Comparison of ENCODE assay signal across 13 mouse cellular contexts in the genomic region with DNA sequence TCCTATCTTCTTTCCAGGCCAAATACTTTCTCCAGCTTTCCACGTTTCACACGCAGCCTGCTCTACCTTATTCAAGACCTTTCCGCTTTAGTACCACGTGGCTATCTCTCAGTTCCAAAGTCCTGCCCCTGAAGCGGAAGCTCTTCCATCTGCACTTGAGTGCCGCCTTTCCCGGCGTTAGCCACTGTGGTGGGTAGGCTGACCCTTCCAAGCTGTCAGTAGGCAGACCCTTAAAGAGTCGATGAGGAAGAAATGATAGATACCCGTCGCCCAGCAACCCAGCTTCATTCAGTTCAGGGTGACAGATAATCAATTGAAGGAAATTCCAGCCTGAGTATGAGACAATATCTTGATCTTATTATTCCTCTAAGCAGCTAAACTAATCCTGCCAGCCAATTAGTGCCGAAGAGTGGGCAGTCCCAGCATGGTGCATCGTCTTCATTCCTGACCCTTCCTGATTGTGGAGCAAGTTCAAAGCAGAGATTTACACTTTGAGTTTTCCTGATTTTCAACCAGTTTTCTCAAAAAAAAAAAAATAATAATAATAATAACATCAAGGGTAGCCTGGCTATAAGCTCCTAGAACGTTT.
DNase-seq lines count a peak whose midpoint lies in the region; ATAC-seq and TF ChIP-seq lines count a peak whose summit lies in the region.
"Had no signal": no experiment of that assay in that cellular context is flagged by ENCODE, and none has a peak within 500 bp of the region (broad histone marks: within the 10 kb centered on the region; RNA-seq: fewer than 3 reads in every experiment).

No protein-coding gene starts in this region.

- no peak for TF ChIP-seq CTCF in forebrain, postnatal 0 days (IDR thresholded peaks at IDR 0.05; ENCODE audit: low read depth)

- H3K4me2 ChIP-seq in heart, embryonic 12.5 days: peak overlapping the region; percentile 19; the same call in 1 of the 2 replicates
- peak overlapping the region; percentile 44 for H3K4me2 ChIP-seq in forebrain, postnatal 0 days (ENCODE audit: low read depth)
- H3K4me2 ChIP-seq: embryonic facial prominence, embryonic 12.5 days had no signal

- 59% methylated on average over 14 of the region's 14 CpGs for WGBS in heart, embryonic 12.5 days
- WGBS in forebrain, postnatal 0 days: 9% methylated on average over 14 of the region's 14 CpGs
- WGBS in midbrain, embryonic 10.5 days: 37% methylated on average over 14 of the region's 14 CpGs

- no peak overlapping the region for H3K4me3 ChIP-seq in heart, embryonic 12.5 days
- H3K4me3 ChIP-seq in forebrain, postnatal 0 days (ENCODE audit: low read depth, low read length): peak overlapping the region; percentile 18
- 0 out of 2 replicates have a peak overlapping the region, but pooled peaks have one; percentile 16 for H3K4me3 ChIP-seq in midbrain, embryonic 10.5 days
- H3K4me3 ChIP-seq: embryonic facial prominence, embryonic 12.5 days had no signal

- no peak overlapping the region for H3K9ac ChIP-seq in heart, embryonic 12.5 days
- 0 out of 2 replicates have a peak overlapping the region, but pooled peaks have one; percentile 6 for H3K9ac ChIP-seq in forebrain, postnatal 0 days
- H3K9ac ChIP-seq: embryonic facial prominence, embryonic 12.5 days had no signal

- no peak for ATAC-seq in heart, embryonic 12.5 days (ENCODE audit: insufficient number of reproducible peaks, low FRiP score)
- ATAC-seq in forebrain, postnatal 0 days: peak; percentile 53

- no peaks in the 10 kb centered on the region for H3K36me3 ChIP-seq in heart, embryonic 12.5 days
- H3K36me3 ChIP-seq in forebrain, postnatal 0 days (ENCODE audit: insufficient read depth): no peaks in the 10 kb centered on the region
- H3K36me3 ChIP-seq in midbrain, embryonic 10.5 days: no peaks in the 10 kb centered on the region
- H3K36me3 ChIP-seq: embryonic facial prominence, embryonic 12.5 days; G1E had no signal

- intact Hi-C loops in heart, postnatal 14 days (cut with DNase I): no loop called here
- intact Hi-C loops in left cerebral cortex, postnatal 25 days (cut with DNase I): no loop called here

- no peak overlapping the region for H3K27ac ChIP-seq in heart, embryonic 12.5 days (ENCODE audit: poor library complexity, severe bottlenecking)
- no peak overlapping the region; the same call in 1 of the 2 replicates for H3K27ac ChIP-seq in forebrain, postnatal 0 days (ENCODE audit: low read depth, low read length)
- H3K27ac ChIP-seq in midbrain, embryonic 10.5 days (replicated peaks): no peak overlapping the region
- H3K27ac ChIP-seq: embryonic facial prominence, embryonic 12.5 days had no signal

- H3K27me3 ChIP-seq in heart, embryonic 12.5 days (replicated peaks): no peaks in the 10 kb centered on the region
- H3K27me3 ChIP-seq in forebrain, postnatal 0 days (ENCODE audit: insufficient read depth, low read length): no peaks in the 10 kb centered on the region
- H3K27me3 ChIP-seq in midbrain, embryonic 10.5 days (ENCODE audit: low read depth, poor library complexity, severe bottlenecking): peaks cover 15% of the 10 kb centered on the region; the same call in 1 of the 2 replicates
- H3K27me3 ChIP-seq: embryonic facial prominence, embryonic 12.5 days had no signal

- H3K4me1 ChIP-seq in heart, embryonic 12.5 days (replicated peaks): no peaks in the 10 kb centered on the region
- peaks cover 13% of the 10 kb centered on the region; the same call in 1 of the 2 replicates for H3K4me1 ChIP-seq in forebrain, postnatal 0 days (ENCODE audit: insufficient read depth)
- H3K4me1 ChIP-seq in midbrain, embryonic 10.5 days: peaks cover 15% of the 10 kb centered on the region
- H3K4me1 ChIP-seq: embryonic facial prominence, embryonic 12.5 days had no signal

- no peak for DNase-seq in heart, postnatal 14 days
- DNase-seq in forebrain, postnatal 0 days: peak; percentile 18
- DNase-seq in midbrain, embryonic 10.5 days (ENCODE audit: low spot score): peak; percentile 55
- peak; percentile 79 for DNase-seq in retina, postnatal 1 day
- DNase-seq in left cerebral cortex, postnatal 25 days (ENCODE audit: low spot score in 2 of 2): no peak
- DNase-seq in heart, adult 8-10 months (ENCODE audit: low spot score): no peak
- DNase-seq in thymus, postnatal 36 days: no peak
- DNase-seq: kidney, postnatal 10 days; lung, postnatal 10 days; thymus, postnatal 25 days had no signal

- H3K9me3 ChIP-seq in heart, embryonic 12.5 days (replicated peaks): no peaks in the 10 kb centered on the region
- no peaks in the 10 kb centered on the region for H3K9me3 ChIP-seq in forebrain, postnatal 0 days (ENCODE audit: low read length)
- no peaks in the 10 kb centered on the region for H3K9me3 ChIP-seq in midbrain, embryonic 10.5 days (replicated peaks)
- H3K9me3 ChIP-seq: embryonic facial prominence, embryonic 12.5 days; G1E had no signal

Comparison
In these comparisons a context has a peak if more than half of its experiments do, and no peak if none do; other contexts are left out.
1. DNase-seq: peak in forebrain, postnatal 0 days (single experiment), midbrain, embryonic 10.5 days (single experiment) and retina, postnatal 1 day (single experiment); none in heart, postnatal 14 days (0 of 2), left cerebral cortex, postnatal 25 days (0 of 2), heart, adult 8-10 months (single experiment) and thymus, postnatal 36 days (0 of 2).